Mouse (Mus musculus): ENCODE data around the gene Tfr2.

The Tfr2 gene

GRCm38 (mm10) chr5:137623937-137624530, 54.4 kb downstream of the Tfr2 start:
- 80% methylated on average over 11 of the region's 11 CpGs for WGBS

- WGBS, result 3% methylated on average over 9 of the region's 9 CpGs
These were observed 58.4 kb downstream of the Tfr2 start for GRCm38 (mm10) chr5:137627991-137628390.

GRCm38 (mm10) chr5:137628498-137629305, 59.1 kb downstream of the Tfr2 start, which contains the start of the genes Fbxo24, Lrch4 and Gm20605:
Gene Fbxo24 (minus strand): TSS chr5:137629002.
Gene Lrch4 (plus strand): TSS chr5:137629121.
Gene Gm20605 (plus strand): TSS chr5:137629175.
- WGBS, result under 1% methylated on average over 46 of the region's 46 CpGs

- WGBS, result under 1% methylated on average over 23 of the region's 23 CpGs
These were observed 59.7 kb downstream of the Tfr2 start for GRCm38 (mm10) chr5:137629306-137629721.

- WGBS, result 23% methylated on average over 6 of the region's 6 CpGs
These were observed 60.4 kb downstream of the Tfr2 start for GRCm38 (mm10) chr5:137629906-137630545.

- 40% methylated on average over 3 of the region's 3 CpGs for WGBS
These were observed 61.0 kb downstream of the Tfr2 start for GRCm38 (mm10) chr5:137630602-137631001.

GRCm38 (mm10) chr5:137631171-137631570, 61.5 kb downstream of the Tfr2 start:
- 44% methylated on average over 9 of the region's 9 CpGs for WGBS

- 61% methylated on average over 4 of the region's 4 CpGs for WGBS
These were observed 62.0 kb downstream of the Tfr2 start for GRCm38 (mm10) chr5:137631591-137631990.

GRCm38 (mm10) chr5:137633397-137634084, 63.9 kb downstream of the Tfr2 start:
- 81% methylated on average over 12 of the region's 12 CpGs for WGBS

Data from cerebral cortex, adult 2 months (tissue).